Mouse (Mus musculus): Measurements from ENCODE around the gene Yars2. TPM values are rescaled to one million over a fixed set of nuclear protein-coding genes. Genes with fewer than 3 reads are reported as not detected.
"Not testable (repeated sequence)": the region's sequence is repeated elsewhere in the genome, so short reads cannot be mapped to it uniquely, and the experiment has no call there.

Gene Yars2
- polyA plus RNA-seq, 1 experiment from 2014 or later: 26.8 TPM

- H3K4me1 ChIP-seq (replicated peaks): no peaks in the 10 kb centered on the region
- H3K4me2 ChIP-seq (replicated peaks): no peak overlapping the region
- peak; percentile 60; the same call in 1 of the 2 replicates for ATAC-seq
- 80% methylated on average over 5 of the region's 5 CpGs for WGBS
- no peak overlapping the region for H3K9ac ChIP-seq (replicated peaks)
- no peaks in the 10 kb centered on the region for H3K9me3 ChIP-seq
- no peak overlapping the region for H3K4me3 ChIP-seq (replicated peaks)
- H3K27me3 ChIP-seq: no peaks in the 10 kb centered on the region
- H3K36me3 ChIP-seq: peaks cover 57% of the 10 kb centered on the region
- no peak overlapping the region for H3K27ac ChIP-seq
Observed at GRCm38 (mm10) chr16:16311319-16311718, 8.6 kb downstream of the Yars2 start.

GRCm38 (mm10) chr16:16325775-16326336 is 23.1 kb downstream of the Yars2 start:
- no peak overlapping the region for H3K27ac ChIP-seq
- no peak overlapping the region for H3K4me2 ChIP-seq (replicated peaks)
- WGBS: 55% methylated on average over 5 of the region's 5 CpGs
- H3K4me3 ChIP-seq (replicated peaks): no peak overlapping the region
- H3K4me1 ChIP-seq (replicated peaks): peaks cover 5% of the 10 kb centered on the region; the same call in 1 of the 2 replicates
- no peaks in the 10 kb centered on the region for H3K9me3 ChIP-seq
- no peaks in the 10 kb centered on the region for H3K27me3 ChIP-seq
- peak; percentile 63; the same call in 1 of the 2 replicates for ATAC-seq
- H3K36me3 ChIP-seq: peaks cover 46% of the 10 kb centered on the region
- H3K9ac ChIP-seq (replicated peaks): no peak overlapping the region

GRCm38 (mm10) chr16:16346420-16346819 is 43.7 kb downstream of the Yars2 start:
- Histone ChIP-seq H3K4me1 (replicated peaks) (no peaks in the 10 kb centered on the region), H3K27me3 (no peaks in the 10 kb centered on the region), H3K9ac (replicated peaks) (no peak overlapping the region), H3K9me3 (no peaks in the 10 kb centered on the region), H3K4me2 (replicated peaks) (no peak overlapping the region), H3K4me3 (replicated peaks) (no peak overlapping the region), H3K27ac (no peak overlapping the region), H3K36me3 (peaks cover 4% of the 10 kb centered on the region; the same call in 1 of the 2 replicates)
- ATAC-seq: no peak
- WGBS: 94% methylated on average over 5 of the region's 5 CpGs

GRCm38 (mm10) chr16:16357908-16358307 is 55.1 kb downstream of the Yars2 start:
- Histone ChIP-seq H3K4me2 (replicated peaks) (peak overlapping the region; percentile 74), H3K27ac (no peak overlapping the region), H3K9ac (replicated peaks) (peak overlapping the region; percentile 96), H3K4me1 (replicated peaks) (peaks cover 17% of the 10 kb centered on the region), H3K36me3 (no peaks in the 10 kb centered on the region), H3K4me3 (replicated peaks) (peak overlapping the region; percentile 97), H3K9me3 (no peaks in the 10 kb centered on the region), H3K27me3 (no peaks in the 10 kb centered on the region)
- no peak for ATAC-seq
- 13% methylated on average over 6 of the region's 6 CpGs for WGBS

- under 1% methylated on average over 55 of the region's 55 CpGs for WGBS
- H3K4me1 ChIP-seq (replicated peaks): peaks cover 17% of the 10 kb centered on the region
Observed at GRCm38 (mm10) chr16:16358481-16359100, 55.8 kb downstream of the Yars2 start, which contains the start of gene Dnm1l. Gene Dnm1l (minus strand): TSS chr16:16358959.

GRCm38 (mm10) chr16:16359101-16359482 is 56.3 kb downstream of the Yars2 start:
- peak overlapping the region; percentile 96 for H3K9ac ChIP-seq (replicated peaks)
- H3K4me3 ChIP-seq (replicated peaks): peak overlapping the region; percentile 97
- peak; percentile 77; the same call in 1 of the 2 replicates for ATAC-seq
- not testable (repeated sequence) for H3K36me3 ChIP-seq, H3K27ac ChIP-seq, H3K27me3 ChIP-seq, H3K9me3 ChIP-seq
- peak overlapping the region; percentile 74 for H3K4me2 ChIP-seq (replicated peaks)
- WGBS: 56% methylated on average over 9 of the region's 9 CpGs
- peaks cover 17% of the 10 kb centered on the region for H3K4me1 ChIP-seq (replicated peaks)

More at GRCm38 (mm10) chr16:16358481-16359100, 55.8 kb downstream of the Yars2 start, which contains the start of gene Dnm1l:
- H3K4me3 ChIP-seq (replicated peaks): peak within 1 kb of the TSS; percentile 97
- no peaks in the 10 kb centered on the region for H3K36me3 ChIP-seq
- H3K27ac ChIP-seq: peak within 1 kb of the TSS; percentile 93
- H3K9ac ChIP-seq (replicated peaks): peak within 1 kb of the TSS; percentile 96
- ATAC-seq: peak; percentile 100
- H3K4me2 ChIP-seq (replicated peaks): peak within 1 kb of the TSS; percentile 74
- no peaks in the 10 kb centered on the region for H3K9me3 ChIP-seq
- no peaks in the 10 kb centered on the region for H3K27me3 ChIP-seq

Other genes with a start within 250 kb of the Yars2 start
- gene Pkp2, start 89.6 kb upstream of the Yars2 start, polyA plus RNA-seq (2015; fragmentation: Nextera tagmentation; extraction: Ambion mirVana): 1.00 and 1.1 TPM in 2 replicates
- 86.7 and 100 TPM in 2 replicates for gene Dnm1l, start 56.0 kb downstream of the Yars2 start, polyA plus RNA-seq (2015; fragmentation: Nextera tagmentation; extraction: Ambion mirVana)